Mouse (Mus musculus) midbrain, postnatal 0 days (tissue): ENCODE results near the gene Rgs3. TPM values are rescaled to one million over a fixed set of nuclear protein-coding genes. Genes with fewer than 3 reads are reported as not detected.

Source experiments
- ATAC-seq: fragments of 200-750 bp; cut with Nextera tagmentation; 2 replicates; pipeline ENCODE4 v1.8.0; 2017; ENCODE audit warnings: moderate number of reproducible peaks, mild to moderate bottlenecking, moderate TSS enrichment, moderate library complexity; ENCODE audit not compliant: low FRiP score
- DNase-seq: peaks from one replicate; pipeline ENCODE4 v3.0.0-alpha.2; 2015; ENCODE audit warnings: low spot score
- H3K27ac ChIP-seq: fragments of 300-500 bp; sonication (generic); 2 replicates; pipeline ENCODE4 v1.5.1; 2014; ENCODE audit warnings: low read depth, mild to moderate bottlenecking, low read length, mixed read lengths
- H3K27me3 ChIP-seq: fragments of 300-500 bp; sonication (generic); 2 replicates; pipeline ENCODE4 v1.6.1; 2014; ENCODE audit warnings: low read length, control low read depth, mixed read lengths; ENCODE audit not compliant: insufficient read depth
- H3K36me3 ChIP-seq: fragments of 300-500 bp; sonication (generic); 2 replicates; pipeline ENCODE4 v1.6.1; 2014; ENCODE audit warnings: low read length, control low read depth, mixed read lengths; ENCODE audit not compliant: insufficient read depth
- H3K4me1 ChIP-seq: fragments of 300-500 bp; sonication (generic); 2 replicates; pipeline ENCODE4 v1.6.1; 2014; ENCODE audit warnings: mild to moderate bottlenecking, control low read depth, antibody characterized with exemption, low read length, mixed read lengths; ENCODE audit not compliant: insufficient read depth
- H3K4me2 ChIP-seq: fragments of 300-500 bp; sonication (generic); 2 replicates; pipeline ENCODE4 v1.6.1; 2014; ENCODE audit warnings: low read depth, mild to moderate bottlenecking, low read length, mixed read lengths; ENCODE audit not compliant: poor library complexity, severe bottlenecking
- H3K4me3 ChIP-seq: fragments of 300-500 bp; sonication (generic); 2 replicates; pipeline ENCODE4 v1.5.1; 2014; ENCODE audit warnings: low read depth, mild to moderate bottlenecking, low read length, moderate library complexity
- H3K9ac ChIP-seq: fragments of 300-500 bp; sonication (generic); replicated peaks from 2 replicates; pipeline ENCODE4 v1.6.1; 2014; ENCODE audit warnings: mild to moderate bottlenecking, low read length, moderate library complexity, mixed read lengths; ENCODE audit not compliant: poor library complexity, severe bottlenecking
- H3K9me3 ChIP-seq: fragments of 300-500 bp; sonication (generic); 2 replicates; pipeline ENCODE4 v1.6.1; 2016; ENCODE audit warnings: low read length, control low read depth
- CTCF ChIP-seq: IDR thresholded peaks from 2 replicates; pipeline ENCODE4 v1.5.1; 2016; ENCODE audit warnings: antibody characterized with exemption, mild to moderate bottlenecking
- WGBS: fragments of 180-500 bp; shearing (Covaris S2); extraction: QIAGEN DNeasy Blood & Tissue Kit; methylation state at CpG from one replicate; pipeline ENCODE4 v1.1.7; 2014; 5-methylcytosine and 5-hydroxymethylcytosine counted together
- polyA plus RNA-seq: library from polyadenylated mRNA; unstranded; fragments of >200 nt; fragmentation: Nextera tagmentation; extraction: Ambion mirVana; gene quantifications from 2 replicates; pipeline ENCODE4 v1.2.1, GENCODE M21; 2015
- total RNA-seq: library from RNA; depleted of rRNA; stranded (reverse); fragments of >200 nt; gene quantifications from 2 replicates; pipeline ENCODE4 v1.2.3, GENCODE M21; 2014

Gene Rgs3
- total and polyA plus RNA-seq, 2 experiments from 2014 or later: 55.6 to 89.4 TPM

DNA sequence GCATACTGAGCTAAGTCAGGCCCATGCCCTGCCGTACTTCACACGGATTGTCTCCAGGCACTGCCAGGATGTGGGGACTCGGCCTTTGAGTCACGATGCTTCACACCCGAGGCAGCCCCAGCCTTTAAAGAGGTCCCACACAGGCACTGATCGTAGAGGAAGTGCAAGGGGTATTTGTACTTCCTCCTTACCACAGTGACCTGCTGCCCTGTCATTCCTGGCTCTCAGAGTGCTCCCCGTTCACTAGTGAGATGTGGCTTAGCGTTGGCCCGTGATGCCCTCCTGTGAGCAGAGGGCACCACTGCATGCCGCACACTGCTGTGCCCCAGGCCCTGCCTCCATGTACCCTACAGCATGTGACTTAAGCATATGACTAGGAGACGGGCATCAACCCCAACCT, 121.8 kb downstream of the Rgs3 start:
- DNase-seq: no peak
- peaks cover 20% of the 10 kb centered on the region for H3K4me1 ChIP-seq
- H3K4me2 ChIP-seq: no peak overlapping the region
- no peak for TF ChIP-seq CTCF
- H3K27ac ChIP-seq: no peak overlapping the region
- no peaks in the 10 kb centered on the region; the same call in 1 of the 2 replicates for H3K36me3 ChIP-seq
- H3K4me3 ChIP-seq: no peak overlapping the region
- no peak for ATAC-seq
- H3K27me3 ChIP-seq: no peaks in the 10 kb centered on the region
- no peak overlapping the region for H3K9ac ChIP-seq
- no peaks in the 10 kb centered on the region for H3K9me3 ChIP-seq
- 88% methylated on average over 11 of the region's 11 CpGs for WGBS

DNA sequence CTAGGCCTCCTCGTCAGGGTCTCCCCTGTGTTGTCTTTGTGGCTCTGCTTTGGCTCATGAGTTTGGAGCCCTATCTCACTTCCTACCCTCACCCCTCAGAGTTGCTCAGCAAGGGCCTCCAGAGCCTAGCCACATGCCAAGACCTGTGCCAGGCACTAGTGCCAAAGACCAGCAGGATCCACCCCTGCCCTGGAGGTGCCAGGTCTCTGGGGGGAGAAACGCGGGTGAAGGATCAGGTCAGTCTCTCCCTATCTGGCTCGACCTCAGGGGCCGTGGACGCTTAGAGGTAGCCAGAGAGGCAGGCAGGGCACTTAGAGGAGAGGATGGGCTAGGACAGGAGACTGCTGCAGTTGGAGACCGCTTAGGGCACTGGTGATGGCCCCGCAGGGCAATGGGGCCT, 122.7 kb downstream of the Rgs3 start:
- H3K4me3 ChIP-seq: no peak overlapping the region
- WGBS: 89% methylated on average over 8 of the region's 8 CpGs
- no peak for TF ChIP-seq CTCF
- no peaks in the 10 kb centered on the region for H3K9me3 ChIP-seq
- no peak overlapping the region for H3K27ac ChIP-seq
- DNase-seq (no peak), ATAC-seq (no peak)
- no peaks in the 10 kb centered on the region for H3K27me3 ChIP-seq
- H3K4me2 ChIP-seq: no peak overlapping the region
- H3K4me1 ChIP-seq: peaks cover 11% of the 10 kb centered on the region; the same call in 1 of the 2 replicates
- H3K36me3 ChIP-seq: no peaks in the 10 kb centered on the region; the same call in 1 of the 2 replicates
- H3K9ac ChIP-seq: no peak overlapping the region

GRCm38 (mm10) chr4:62683148-62683547, 123.5 kb downstream of the Rgs3 start:
- H3K27me3 ChIP-seq: no peaks in the 10 kb centered on the region
- TF ChIP-seq CTCF: no peak
- H3K36me3 ChIP-seq: no peaks in the 10 kb centered on the region; the same call in 1 of the 2 replicates
- H3K9ac ChIP-seq: no peak overlapping the region
- ATAC-seq (no peak), DNase-seq (no peak)
- no peak overlapping the region for H3K27ac ChIP-seq
- H3K4me2 ChIP-seq: no peak overlapping the region
- no peaks in the 10 kb centered on the region for H3K9me3 ChIP-seq
- no peak overlapping the region for H3K4me3 ChIP-seq
- 86% methylated on average over 6 of the region's 6 CpGs for WGBS
- H3K4me1 ChIP-seq: peaks cover 4% of the 10 kb centered on the region; the same call in 1 of the 2 replicates

DNA sequence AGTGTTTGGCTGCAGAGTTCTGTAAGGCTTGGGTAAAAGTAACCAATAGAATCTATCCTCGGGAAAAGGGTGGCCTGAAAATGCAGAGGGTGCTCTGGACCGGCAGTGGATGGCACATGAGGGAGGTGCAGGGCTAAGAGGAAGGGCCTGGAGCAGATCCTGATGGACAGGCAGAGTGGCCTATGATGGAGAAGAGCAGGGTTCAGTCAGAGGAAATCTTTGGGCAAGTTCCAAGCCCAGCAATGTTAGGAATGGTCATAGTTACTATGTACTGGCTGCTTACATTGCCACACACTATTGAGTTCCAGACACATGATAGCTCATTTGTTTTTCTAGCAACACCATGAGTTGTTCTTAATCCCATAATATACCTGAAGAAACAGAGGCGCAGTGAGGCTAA, 124.7 kb downstream of the Rgs3 start:
- ATAC-seq (no peak), DNase-seq (no peak)
- Histone ChIP-seq H3K27ac (no peak overlapping the region), H3K4me2 (no peak overlapping the region), H3K4me3 (no peak overlapping the region), H3K4me1 (peaks cover 4% of the 10 kb centered on the region; the same call in 1 of the 2 replicates), H3K9ac (no peak overlapping the region), H3K36me3 (no peaks in the 10 kb centered on the region; the same call in 1 of the 2 replicates), H3K27me3 (no peaks in the 10 kb centered on the region), H3K9me3 (no peaks in the 10 kb centered on the region)
- no peak for TF ChIP-seq CTCF
- WGBS: 81% methylated on average over 3 of the region's 3 CpGs

- Histone ChIP-seq H3K27ac (no peak overlapping the region), H3K4me3 (no peak overlapping the region), H3K9ac (no peak overlapping the region), H3K36me3 (no peaks in the 10 kb centered on the region; the same call in 1 of the 2 replicates), H3K4me1 (peaks cover 4% of the 10 kb centered on the region; the same call in 1 of the 2 replicates), H3K27me3 (no peaks in the 10 kb centered on the region), H3K4me2 (no peak overlapping the region), H3K9me3 (no peaks in the 10 kb centered on the region)
- 77% methylated on average over 10 of the region's 10 CpGs for WGBS
- TF ChIP-seq CTCF: no peak
- DNase-seq (no peak), ATAC-seq (no peak)
These were observed 125.6 kb downstream of the Rgs3 start for GRCm38 (mm10) chr4:62685268-62685667.

DNA sequence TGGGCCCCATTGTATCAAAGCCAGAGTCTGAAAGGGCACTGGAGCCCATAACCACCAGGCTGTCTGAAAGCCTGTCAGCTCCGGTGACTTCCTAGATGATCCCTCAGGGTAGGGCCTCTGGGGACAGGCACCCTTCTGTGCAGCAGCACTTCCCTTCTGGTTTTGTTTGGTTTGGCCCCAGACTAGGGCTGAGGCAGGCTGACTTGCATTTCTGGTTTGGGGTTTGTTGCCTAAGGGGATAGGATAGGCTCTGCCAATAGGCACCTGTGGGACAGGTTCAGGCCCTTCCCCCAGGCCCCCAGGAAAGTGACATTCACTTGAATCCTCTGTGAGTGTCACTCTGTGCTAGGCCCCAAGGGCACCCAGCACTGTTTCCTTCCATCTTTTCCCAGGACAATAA, 127.1 kb downstream of the Rgs3 start:
- Histone ChIP-seq H3K9ac (no peak overlapping the region), H3K4me3 (no peak overlapping the region), H3K36me3 (0 out of 2 replicates have a peak, but pooled peaks cover 3% of the 10 kb centered on the region), H3K27me3 (no peaks in the 10 kb centered on the region), H3K9me3 (no peaks in the 10 kb centered on the region), H3K4me2 (no peak overlapping the region), H3K27ac (no peak overlapping the region), H3K4me1 (peaks cover 4% of the 10 kb centered on the region; the same call in 1 of the 2 replicates)
- no peak for DNase-seq
- WGBS: 25% methylated on average over 1 of the region's 1 CpGs
- no peak for ATAC-seq
- no peak for TF ChIP-seq CTCF
